Mouse (Mus musculus) right cerebral cortex, adult 18-20 months (tissue): ENCODE measurements around the gene Lactb.

Experiments
- DNase-seq: peaks from one replicate; pipeline ENCODE4 v3.0.0; 2022; ENCODE audit warnings: mixed read lengths

Lactb gene

DNA sequence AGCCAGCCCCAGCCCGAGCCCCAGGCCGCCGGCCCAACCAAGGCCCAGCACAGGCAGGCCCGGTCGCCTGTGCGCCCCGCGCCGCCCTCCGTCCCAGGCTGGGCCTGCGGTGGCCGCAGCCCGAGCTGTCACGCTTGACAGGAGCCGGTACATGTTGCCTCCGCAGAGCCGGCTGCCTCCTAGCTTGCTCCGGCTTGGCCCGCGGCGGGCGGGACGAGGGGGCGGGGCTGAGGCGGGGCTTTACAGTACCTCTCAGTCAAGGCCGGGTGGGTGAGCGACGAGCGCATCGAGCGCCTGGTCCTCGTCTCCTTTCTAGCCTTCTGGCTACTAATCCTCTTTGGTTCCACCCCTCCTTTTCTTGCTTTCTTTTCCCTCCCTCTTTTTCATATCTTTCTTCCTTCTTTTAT is at the start of gene Lactb:
Gene Lactb (minus strand): TSS at position 246 of the 407 bp plus-strand sequence.
- peak; percentile 97 for DNase-seq

DNA sequence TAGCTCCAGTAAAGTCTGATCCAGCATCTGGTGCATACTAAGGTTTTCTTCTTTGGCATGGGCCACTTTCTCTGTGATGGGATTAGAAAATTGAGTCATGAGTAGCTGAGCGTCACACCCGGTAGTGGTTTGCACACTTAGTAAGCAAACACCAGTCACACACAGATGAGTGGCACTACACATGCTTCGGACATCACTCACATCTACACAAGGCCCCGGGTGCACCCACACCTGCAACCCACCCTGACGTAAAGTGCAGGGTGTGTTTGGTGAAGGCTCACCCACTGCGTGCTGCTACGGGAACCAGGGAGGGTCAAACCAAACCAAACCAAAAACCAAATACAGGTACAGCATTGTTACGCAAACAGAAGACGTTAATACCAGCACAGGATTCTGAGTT is 48.1 kb upstream of the Lactb start:
- no peak for DNase-seq

- DNase-seq, result no peak
Measured at GRCm38 (mm10) chr9:67020063-67020462, 44.8 kb upstream of the Lactb start.

- DNase-seq, result no peak
Measured at GRCm38 (mm10) chr9:67013501-67013900, 38.2 kb upstream of the Lactb start.

- DNase-seq, result no peak
Measured at GRCm38 (mm10) chr9:67012470-67012869, 37.2 kb upstream of the Lactb start.

DNA sequence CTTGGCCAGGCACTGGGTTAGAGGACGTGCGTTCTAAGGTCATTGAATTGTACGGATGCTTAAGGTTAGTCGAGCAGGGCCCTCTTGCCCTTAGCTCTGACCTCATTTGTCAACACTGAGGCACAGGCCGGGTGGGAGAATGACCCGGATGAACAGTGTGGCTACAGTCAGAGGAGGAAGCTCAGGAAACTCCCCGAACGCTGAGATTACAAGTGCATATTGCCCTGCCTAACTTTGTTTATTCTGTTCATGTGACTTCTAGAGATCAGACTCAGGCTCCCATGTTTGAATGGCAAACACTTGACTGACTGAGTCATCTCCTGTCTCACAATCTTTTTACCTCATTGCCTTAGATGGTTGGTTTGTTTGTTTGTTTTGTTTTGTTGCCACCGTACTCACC is 36.2 kb upstream of the Lactb start:
- no peak for DNase-seq

GRCm38 (mm10) chr9:67008781-67009180 is 33.5 kb upstream of the Lactb start:
- DNase-seq, result no peak

- no peak for DNase-seq
Measured at GRCm38 (mm10) chr9:67006376-67006775, 31.1 kb upstream of the Lactb start.

GRCm38 (mm10) chr9:67005161-67005742 is 30.0 kb upstream of the Lactb start:
- DNase-seq, result no peak

DNA sequence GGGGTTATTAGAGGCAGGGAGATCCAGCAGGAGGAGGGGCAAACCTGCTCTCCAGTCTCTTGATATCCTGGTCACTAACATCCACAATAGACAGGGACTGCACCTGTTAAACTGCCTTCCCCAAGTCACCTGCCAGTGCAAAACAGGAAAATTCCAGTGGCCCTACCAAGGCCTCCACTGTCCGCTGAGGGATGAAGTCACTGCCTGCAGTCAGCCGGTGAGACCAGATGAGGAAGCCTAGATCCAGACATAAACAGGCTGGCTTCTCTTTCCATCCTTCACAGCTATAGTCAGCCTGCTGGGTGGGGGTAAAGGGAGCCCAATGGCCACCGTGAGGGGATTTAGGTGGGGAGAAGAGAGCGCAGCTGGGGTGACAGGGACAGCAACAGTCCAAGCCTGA is 28.4 kb upstream of the Lactb start:
- DNase-seq, result no peak

DNA sequence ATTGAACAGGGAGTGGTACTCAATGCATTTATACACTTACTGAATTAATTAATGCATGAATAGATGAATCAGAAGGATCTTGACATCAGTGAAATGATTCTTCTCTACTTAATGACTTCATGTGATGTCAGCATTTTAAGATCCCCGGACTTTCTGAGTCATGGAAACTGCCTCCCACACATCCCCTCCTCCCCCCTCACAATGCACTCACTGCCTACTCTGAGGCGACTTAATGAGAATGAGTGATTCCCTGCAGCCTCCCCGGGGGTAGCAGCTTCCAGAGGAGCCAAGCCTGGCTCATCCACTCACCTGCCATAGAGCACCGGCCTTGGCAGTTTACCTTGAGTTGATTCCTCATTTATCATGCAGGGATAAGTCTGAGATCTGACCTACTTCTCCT is 27.9 kb upstream of the Lactb start:
- DNase-seq, result peak; percentile 59

DNA sequence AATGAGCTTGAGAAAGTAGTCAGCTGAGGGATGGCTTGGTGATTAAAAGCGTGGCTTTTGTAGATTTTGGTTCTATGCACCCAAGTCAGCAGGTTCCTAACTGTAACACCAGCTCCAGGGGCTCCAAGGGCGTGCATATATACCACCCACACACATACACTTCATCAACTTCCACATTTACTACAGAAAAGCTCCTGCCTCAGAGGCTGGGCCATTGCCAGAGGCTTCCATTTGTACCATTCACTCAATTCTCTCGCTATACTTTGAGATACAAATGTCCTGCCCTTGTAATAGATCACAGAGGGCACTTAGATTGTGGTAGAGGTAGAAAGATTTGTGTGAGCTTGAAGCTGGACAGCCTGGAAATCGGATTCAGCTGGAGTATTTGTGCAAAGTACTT is 26.2 kb upstream of the Lactb start:
- DNase-seq, result no peak

GRCm38 (mm10) chr9:67001050-67001449 is 25.8 kb upstream of the Lactb start:
- DNase-seq, result peak; percentile 66

- no peak for DNase-seq
Measured at GRCm38 (mm10) chr9:66999698-67000097, 24.4 kb upstream of the Lactb start.

- DNase-seq, result no peak
Measured at GRCm38 (mm10) chr9:66991750-66992410, 16.6 kb upstream of the Lactb start.

- DNase-seq, result peak; percentile 78
Measured at GRCm38 (mm10) chr9:66991021-66991749, 15.9 kb upstream of the Lactb start.

DNA sequence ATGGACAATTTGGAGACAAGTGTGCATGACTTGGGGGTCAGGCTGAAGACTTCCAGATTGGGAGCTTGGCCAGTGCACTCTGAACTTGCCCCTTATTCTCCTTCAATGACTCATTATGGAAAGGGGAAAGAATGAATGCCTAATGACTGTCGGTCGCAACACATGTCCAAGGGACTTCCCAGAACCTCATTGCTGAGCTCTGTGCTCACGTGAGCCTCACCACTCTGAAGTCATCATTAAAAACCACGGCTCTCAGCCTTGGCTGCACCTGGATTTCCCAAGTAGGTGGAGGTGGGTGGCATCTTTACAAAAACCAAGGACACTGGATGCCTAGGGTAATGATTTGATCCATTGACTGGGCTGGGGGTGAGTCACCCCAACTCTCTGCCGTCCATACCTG is 14.8 kb upstream of the Lactb start:
- no peak for DNase-seq

DNA sequence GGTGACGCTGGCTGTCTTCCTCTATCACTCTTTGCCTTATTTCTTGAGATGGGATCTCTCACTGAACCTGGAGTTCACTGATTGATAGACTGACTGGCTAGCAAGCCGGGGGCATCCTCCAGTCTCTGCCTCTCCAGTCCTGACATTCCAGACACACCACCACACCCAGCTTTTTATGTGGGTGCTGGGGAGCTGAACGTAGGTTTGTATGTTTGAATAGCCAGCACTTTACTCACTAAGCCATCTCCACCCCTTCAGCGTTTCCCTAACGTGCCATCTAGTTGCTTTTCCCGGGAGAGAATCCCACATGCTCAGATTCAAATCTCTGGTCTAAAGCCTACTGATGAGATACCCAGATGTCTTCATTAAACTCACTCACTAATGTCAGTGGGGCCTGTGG is 14.3 kb upstream of the Lactb start:
- no peak for DNase-seq

DNA sequence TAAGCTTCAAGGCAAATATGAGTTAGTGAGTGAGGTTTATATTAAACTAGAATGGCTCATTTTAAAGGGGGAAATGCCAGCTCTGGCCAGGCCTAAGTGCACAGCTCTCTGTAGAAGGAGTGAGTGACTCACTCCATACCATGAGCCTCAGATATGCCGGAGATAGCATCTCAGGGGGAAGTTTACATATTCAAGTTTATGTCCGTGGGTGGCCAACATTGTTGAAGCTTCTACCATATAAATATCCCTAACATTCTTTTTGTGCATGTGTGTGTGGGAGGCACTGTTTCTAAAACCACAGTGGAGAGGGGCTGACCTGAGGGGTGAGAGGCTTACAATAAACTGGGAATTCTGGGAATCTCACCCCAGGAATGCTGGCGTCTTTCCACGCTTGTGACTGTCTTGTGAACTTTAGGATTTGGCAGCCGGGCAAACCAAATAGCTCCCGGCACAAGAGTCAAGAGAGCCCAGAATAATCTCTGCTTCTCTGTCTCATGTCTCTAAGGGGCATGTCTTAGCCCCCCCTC is 13.7 kb upstream of the Lactb start:
- DNase-seq, result peak; percentile 44

GRCm38 (mm10) chr9:66988198-66988887 is 13.1 kb upstream of the Lactb start:
- DNase-seq, result no peak

- DNase-seq, result no peak
Measured at GRCm38 (mm10) chr9:66985377-66985776, 10.1 kb upstream of the Lactb start.

GRCm38 (mm10) chr9:66982085-66982484 is 6.8 kb upstream of the Lactb start:
- no peak for DNase-seq

DNA sequence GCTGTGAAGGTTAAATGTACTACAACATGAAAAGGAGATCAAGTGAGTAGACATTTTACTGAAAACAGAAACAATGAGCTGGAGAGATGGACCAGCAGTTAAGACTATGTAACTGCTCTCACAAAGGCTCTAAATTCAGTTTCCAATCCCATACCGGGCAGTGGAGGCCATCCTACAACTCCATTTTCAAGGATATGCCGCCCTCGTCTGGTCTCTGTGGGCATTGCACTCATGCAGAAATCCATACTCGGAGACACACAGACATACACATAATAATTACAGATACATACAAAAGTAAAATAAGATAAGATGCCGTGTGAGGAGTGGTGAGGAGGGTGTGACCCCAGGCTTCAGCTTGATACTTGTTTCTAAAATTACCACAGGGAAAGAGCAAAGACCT is 5.2 kb upstream of the Lactb start:
- no peak for DNase-seq
